Mouse (Mus musculus): ENCODE measurements at regions not wholly inside any gene's neighbourhood (a gene's known extent, or its start where the extent isn't known, plus 50 kb on each side); places are given as distances from the start of the nearest gene placed in this dataset.

GRCm38 (mm10) chr6:122390720-122391119, 50.4 kb upstream of the Phc1 start:
- TF ChIP-seq MYOG (IDR thresholded peaks at IDR 0.05; ENCODE audit: control insufficient read depth, extremely low read depth, insufficient read length) (no peak), CTCF (IDR thresholded peaks at IDR 0.05; ENCODE audit: control insufficient read depth, insufficient read depth, insufficient read length) (no peak), MYOD1 (IDR thresholded peaks at IDR 0.05; ENCODE audit: control insufficient read depth, insufficient read length, low read depth) (no peak)

Data from C2C12 (cell line).